Mouse (Mus musculus) E14TG2a.4 (cell line): ENCODE results near the gene Nrxn3.

Source experiments
- CTCF ChIP-seq: conservative IDR thresholded peaks from 2 replicates; pipeline ENCODE4 v1.5.1; 2014; ENCODE audit warnings: low read length
- NANOG ChIP-seq: IDR thresholded peaks from 2 replicates; pipeline ENCODE4 v1.6.1; 2014; ENCODE audit warnings: borderline replicate concordance, low read length, mixed read lengths
- POU5F1 ChIP-seq: IDR thresholded peaks from 2 replicates; pipeline ENCODE4 v1.6.1; 2014; ENCODE audit warnings: low read length, borderline replicate concordance

GRCm38 (mm10) chr12:89156086-89156757, 433.5 kb downstream of the Nrxn3 start:
- TF ChIP-seq CTCF, result no peak
- no peak for TF ChIP-seq POU5F1
- no peak for TF ChIP-seq NANOG
